Comparison of ENCODE assay signal across 27 mouse cellular contexts in the genomic region with DNA sequence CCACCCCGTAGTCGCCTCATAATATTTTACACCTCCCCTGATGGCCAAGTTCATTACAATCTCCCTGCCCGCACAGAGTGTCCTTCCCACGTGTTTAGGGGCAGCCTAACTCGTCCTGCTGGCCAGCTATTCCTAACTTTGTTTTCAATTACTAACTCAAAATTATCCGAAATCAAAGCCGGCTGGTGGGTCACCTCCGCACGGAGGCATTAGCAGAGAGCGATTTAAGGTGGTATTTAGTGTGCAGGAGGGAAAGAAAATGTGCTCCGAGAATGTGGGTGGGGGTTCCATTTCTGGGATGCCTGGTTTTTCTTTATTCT. TPM values are rescaled to one million over a fixed set of nuclear protein-coding genes. Genes with fewer than 3 reads are reported as not detected.
DNase-seq lines count a peak whose midpoint lies in the region; ATAC-seq and TF ChIP-seq lines count a peak whose summit lies in the region.
"Had no signal": no experiment of that assay in that cellular context is flagged by ENCODE, and none has a peak within 500 bp of the region (broad histone marks: within the 10 kb centered on the region; RNA-seq: fewer than 3 reads in every experiment).

No protein-coding gene starts in this region.

- H3K79me2 ChIP-seq in heart, adult 2 months (replicated peaks; ENCODE audit: control insufficient read depth, insufficient read depth, low read length), result no peaks in the 10 kb centered on the region

- no peak overlapping the region for H3K4me2 ChIP-seq in heart, postnatal 0 days (ENCODE audit: low read depth, low read length)
- H3K4me2 ChIP-seq in embryonic facial prominence, embryonic 13.5 days, result peak overlapping the region; percentile 49
- H3K4me2 ChIP-seq in limb, embryonic 13.5 days (replicated peaks), result peak overlapping the region; percentile 62
- H3K4me2 ChIP-seq in forebrain, embryonic 12.5 days, result no peak overlapping the region
- H3K4me2 ChIP-seq: forebrain, embryonic 15.5 days; hindbrain, embryonic 13.5 days; neural tube, embryonic 12.5 days had no signal

- H3K4me1 ChIP-seq in heart, postnatal 0 days (ENCODE audit: control insufficient read depth, insufficient read depth), result peaks cover 9% of the 10 kb centered on the region; the same call in 1 of the 2 replicates
- H3K4me1 ChIP-seq in heart, adult 2 months (ENCODE audit: control insufficient read depth, insufficient read depth, low read length), result no peaks in the 10 kb centered on the region
- H3K4me1 ChIP-seq in brown adipose tissue, adult 24 weeks (ENCODE audit: control insufficient read depth, insufficient read depth, insufficient read length, low read length), result no peaks in the 10 kb centered on the region
- peaks cover 22% of the 10 kb centered on the region for H3K4me1 ChIP-seq in embryonic facial prominence, embryonic 13.5 days
- H3K4me1 ChIP-seq in limb, embryonic 13.5 days, result peaks cover 55% of the 10 kb centered on the region
- H3K4me1 ChIP-seq in forebrain, embryonic 12.5 days, result peaks cover 15% of the 10 kb centered on the region

- TF ChIP-seq EP300 in heart, postnatal 0 days (IDR thresholded peaks at IDR 0.05; ENCODE audit: low read depth), result no peak
- TF ChIP-seq EP300 in heart, adult 2 months (IDR thresholded peaks at IDR 0.05; ENCODE audit: insufficient read depth, low read depth, low read length), result no peak

- H3K27ac ChIP-seq in heart, postnatal 0 days (ENCODE audit: low read depth), result no peak overlapping the region
- H3K27ac ChIP-seq in heart, adult 2 months, result no peak overlapping the region
- no peak overlapping the region for H3K27ac ChIP-seq in brown adipose tissue, adult 24 weeks (replicated peaks; ENCODE audit: low read depth, low read length)
- H3K27ac ChIP-seq in embryonic facial prominence, embryonic 13.5 days, result 0 out of 2 replicates have a peak overlapping the region, but pooled peaks have one; percentile 17
- H3K27ac ChIP-seq in limb, embryonic 13.5 days, result peak overlapping the region; percentile 82; the same call in 1 of the 2 replicates
- no peak overlapping the region for H3K27ac ChIP-seq in forebrain, embryonic 12.5 days
- H3K27ac ChIP-seq: forebrain, embryonic 15.5 days; hindbrain, embryonic 13.5 days; neural tube, embryonic 12.5 days had no signal

- no peaks in the 10 kb centered on the region for H3K9me3 ChIP-seq in heart, postnatal 0 days (replicated peaks; ENCODE audit: control insufficient read depth, low read length)
- H3K9me3 ChIP-seq in embryonic facial prominence, embryonic 13.5 days, result no peaks in the 10 kb centered on the region
- H3K9me3 ChIP-seq in limb, embryonic 13.5 days, result no peaks in the 10 kb centered on the region
- no peaks in the 10 kb centered on the region for H3K9me3 ChIP-seq in forebrain, embryonic 12.5 days
- H3K9me3 ChIP-seq: forebrain, embryonic 15.5 days; hindbrain, embryonic 13.5 days; neural tube, embryonic 12.5 days had no signal

- H3K36me3 ChIP-seq in heart, postnatal 0 days (replicated peaks; ENCODE audit: control insufficient read depth, insufficient read depth, low read length), result no peaks in the 10 kb centered on the region
- no peaks in the 10 kb centered on the region for H3K36me3 ChIP-seq in heart, adult 2 months (ENCODE audit: control insufficient read depth, insufficient read depth, low read length)
- no peaks in the 10 kb centered on the region for H3K36me3 ChIP-seq in embryonic facial prominence, embryonic 13.5 days
- no peaks in the 10 kb centered on the region for H3K36me3 ChIP-seq in limb, embryonic 13.5 days
- no peaks in the 10 kb centered on the region for H3K36me3 ChIP-seq in forebrain, embryonic 12.5 days (replicated peaks)
- H3K36me3 ChIP-seq: forebrain, embryonic 15.5 days; G1E; hindbrain, embryonic 13.5 days; neural tube, embryonic 12.5 days had no signal

- no peak for ATAC-seq in heart, postnatal 0 days (ENCODE audit: insufficient read depth, low read depth)
- ATAC-seq in embryonic facial prominence, embryonic 13.5 days (ENCODE audit: insufficient number of reproducible peaks, insufficient read depth, low FRiP score, low TSS enrichment, low read depth), result no peak
- no peak for ATAC-seq in limb, embryonic 13.5 days (ENCODE audit: low FRiP score, low read depth)
- no peak for ATAC-seq in forebrain, embryonic 12.5 days (ENCODE audit: low FRiP score)
- ATAC-seq: forebrain, embryonic 15.5 days; inflammation-experienced regulatory T-cells, adult 6 months; liver, postnatal 0 days had no signal

- TF ChIP-seq POLR2A in heart, adult 2 months (IDR thresholded peaks at IDR 0.05; ENCODE audit: insufficient read depth, low read depth, low read length), result no peak

- intact Hi-C loops in heart, adult 2 months (cut with DNase I), result no loop called here

- 5% methylated on average over 11 of the region's 11 CpGs for WGBS in heart, postnatal 0 days
- 6% methylated on average over 11 of the region's 11 CpGs for WGBS in heart, adult 2 months
- 6% methylated on average over 11 of the region's 11 CpGs for WGBS in embryonic facial prominence, embryonic 13.5 days
- WGBS in limb, embryonic 13.5 days, result 3% methylated on average over 11 of the region's 11 CpGs
- WGBS in forebrain, embryonic 12.5 days, result 2% methylated on average over 11 of the region's 11 CpGs

- H3K27me3 ChIP-seq in heart, postnatal 0 days (ENCODE audit: control insufficient read depth, insufficient read depth, low read length), result peaks cover 100% of the 10 kb centered on the region
- peaks cover 31% of the 10 kb centered on the region for H3K27me3 ChIP-seq in heart, adult 2 months (ENCODE audit: control insufficient read depth, insufficient read depth, low read length)
- H3K27me3 ChIP-seq in embryonic facial prominence, embryonic 13.5 days, result peaks cover 99% of the 10 kb centered on the region
- peaks cover 48% of the 10 kb centered on the region for H3K27me3 ChIP-seq in limb, embryonic 13.5 days
- H3K27me3 ChIP-seq in forebrain, embryonic 12.5 days, result peaks cover 99% of the 10 kb centered on the region

- H3K9ac ChIP-seq in heart, postnatal 0 days (replicated peaks; ENCODE audit: low read depth, low read length), result no peak overlapping the region
- H3K9ac ChIP-seq in heart, adult 2 months (ENCODE audit: low read depth, low read length), result no peak overlapping the region
- H3K9ac ChIP-seq in embryonic facial prominence, embryonic 13.5 days, result no peak overlapping the region
- peak overlapping the region; percentile 51 for H3K9ac ChIP-seq in limb, embryonic 13.5 days
- H3K9ac ChIP-seq in forebrain, embryonic 12.5 days, result no peak overlapping the region
- H3K9ac ChIP-seq: forebrain, embryonic 15.5 days; hindbrain, embryonic 13.5 days; liver, postnatal 0 days; neural tube, embryonic 12.5 days had no signal

- peak overlapping the region; percentile 14; the same call in 1 of the 2 replicates for H3K4me3 ChIP-seq in heart, postnatal 0 days (ENCODE audit: low read depth, low read length)
- no peak overlapping the region for H3K4me3 ChIP-seq in heart, adult 2 months
- H3K4me3 ChIP-seq in brown adipose tissue, adult 24 weeks (ENCODE audit: insufficient read depth, low read depth, low read length), result peak overlapping the region; percentile 17; the same call in 1 of the 2 replicates
- 0 out of 2 replicates have a peak overlapping the region, but pooled peaks have one; percentile 16 for H3K4me3 ChIP-seq in embryonic facial prominence, embryonic 13.5 days
- peak overlapping the region; percentile 32 for H3K4me3 ChIP-seq in limb, embryonic 13.5 days
- H3K4me3 ChIP-seq in forebrain, embryonic 12.5 days (replicated peaks), result no peak overlapping the region
- H3K4me3 ChIP-seq: erythroblast, embryonic 14.5 days; forebrain, embryonic 15.5 days; hindbrain, embryonic 13.5 days; neural tube, embryonic 12.5 days had no signal

- DNase-seq in heart, postnatal 0 days (ENCODE audit: low spot score), result no peak
- DNase-seq in heart, adult 2 months, result no peak
- DNase-seq in cerebellum, adult 9-10 months, result no peak
- no peak for DNase-seq in lung, postnatal 25 days (ENCODE audit: low spot score)
- DNase-seq: adrenal gland, postnatal 25 days; cerebellum, adult 18-20 months; cerebellum, postnatal 36 days; heart, postnatal 14 days; kidney, adult 2 months; kidney, postnatal 10 days; left cerebral cortex, postnatal 4 days; liver, postnatal 0 days; lung, postnatal 10 days; right cerebral cortex, postnatal 14 days; spleen, adult 18-20 months; thymus, postnatal 4 days had no signal

- TF ChIP-seq CTCF in heart, postnatal 0 days (IDR thresholded peaks at IDR 0.05; ENCODE audit: low read depth), result no peak
- TF ChIP-seq CTCF in heart, adult 2 months (IDR thresholded peaks at IDR 0.05), result no peak

RNA-seq across cellular contexts. Expression of a gene that starts 9.3 kb away (rescaled TPM):
- 0.23 and 1.5 TPM in 2 replicates for total RNA-seq in heart, postnatal 0 days (2014; rRNA removed; ENCODE audit: low replicate concordance)
- 0.03 and 0.10 TPM in 2 replicates for polyA plus RNA-seq in heart, postnatal 0 days (2015; fragmentation: Nextera tagmentation; extraction: Ambion mirVana)
- total RNA-seq in heart, adult 2 months (2021), result under 1 TPM; 0.07 to 0.29 TPM
- polyA plus RNA-seq in heart, adult 2 months (2012; rRNA removed), result 0.18 and 0.27 TPM in 2 replicates
- polyA plus RNA-seq in brown adipose tissue, adult 24 weeks (2012; ENCODE audit: insufficient read depth, insufficient read length, missing spikeins), result 3.3 and 4.1 TPM in 2 replicates
- 16.0 and 23.0 TPM in 2 replicates for polyA plus RNA-seq in embryonic facial prominence, embryonic 13.5 days (2015; fragmentation: Nextera tagmentation; extraction: Ambion mirVana)
- polyA plus RNA-seq in limb, embryonic 13.5 days (2015; fragmentation: Nextera tagmentation; extraction: Ambion mirVana), result 26.3 and 28.0 TPM in 2 replicates
- polyA plus RNA-seq in forebrain, embryonic 12.5 days (2016; fragmentation: Nextera tagmentation; extraction: Ambion mirVana), result 2.4 and 2.6 TPM in 2 replicates
- total RNA-seq: megakaryocyte-erythroid progenitor cell, adult 5-6 weeks had no signal
- polyA plus RNA-seq: erythroblast, embryonic 14.5 days; G1E; inflammation-experienced regulatory T-cells, adult 6 months had no signal

Comparison
In these comparisons a context has a peak if more than half of its experiments do, and no peak if none do; other contexts are left out.
1. H3K4me3 ChIP-seq: peak in heart, postnatal 0 days (single experiment), brown adipose tissue, adult 24 weeks (single experiment), embryonic facial prominence, embryonic 13.5 days (single experiment) and limb, embryonic 13.5 days (single experiment); none in heart, adult 2 months (single experiment) and forebrain, embryonic 12.5 days (single experiment).
2. H3K27ac ChIP-seq: peak in embryonic facial prominence, embryonic 13.5 days (single experiment) and limb, embryonic 13.5 days (single experiment); none in heart, postnatal 0 days (single experiment), heart, adult 2 months (single experiment), brown adipose tissue, adult 24 weeks (single experiment) and forebrain, embryonic 12.5 days (single experiment).
3. H3K4me2 ChIP-seq: peak in embryonic facial prominence, embryonic 13.5 days (single experiment) and limb, embryonic 13.5 days (single experiment); none in heart, postnatal 0 days (single experiment) and forebrain, embryonic 12.5 days (single experiment).